ENCODE assay signal across 8 mouse cellular contexts in genomic region chr15:99294813-99295374, GRCm38 (mm10). TPM values are rescaled to one million over a fixed set of nuclear protein-coding genes. Genes with fewer than 3 reads are reported as not detected.
DNase-seq lines count a peak whose midpoint lies in the region; ATAC-seq and TF ChIP-seq lines count a peak whose summit lies in the region.

Gene Prpf40b, plus strand, starts transcription at chr15:99295087.

- no peak for TF ChIP-seq CTCF in bone marrow macrophage, adult 2 months (IDR thresholded peaks at IDR 0.05; ENCODE audit: low read depth, low read length)
- TF ChIP-seq CTCF in embryonic fibroblast, embryonic 13.5 days (IDR thresholded peaks at IDR 0.05; ENCODE audit: borderline replicate concordance, insufficient read depth, low read length): no peak

- no peaks in the 10 kb centered on the region for H3K27me3 ChIP-seq in heart, embryonic 10.5 days (ENCODE audit: insufficient read depth, poor library complexity, severe bottlenecking)
- H3K27me3 ChIP-seq in kidney, embryonic 15.5 days: no peaks in the 10 kb centered on the region

- WGBS in heart, embryonic 10.5 days: under 1% methylated on average over 64 of the region's 64 CpGs
- 1% methylated on average over 55 of the region's 64 CpGs for WGBS in kidney, embryonic 15.5 days

- H3K36me3 ChIP-seq in heart, embryonic 10.5 days: no peaks in the 10 kb centered on the region; the same call in 1 of the 2 replicates
- H3K36me3 ChIP-seq in kidney, embryonic 15.5 days: no peaks in the 10 kb centered on the region

- H3K9ac ChIP-seq in kidney, embryonic 15.5 days: peak within 1 kb of the TSS; percentile 71

- H3K4me2 ChIP-seq in kidney, embryonic 15.5 days: peak within 1 kb of the TSS; percentile 65

- ATAC-seq in kidney, embryonic 15.5 days (replicated peaks; ENCODE audit: low FRiP score): peak; percentile 95
- ATAC-seq in monocyte, adult 5-6 weeks (replicated peaks; ENCODE audit: insufficient number of reproducible peaks, low FRiP score, low TSS enrichment, poor library complexity, severe bottlenecking): peak; percentile 76

- H3K9me3 ChIP-seq in heart, embryonic 10.5 days: no peaks in the 10 kb centered on the region
- no peaks in the 10 kb centered on the region for H3K9me3 ChIP-seq in kidney, embryonic 15.5 days (replicated peaks)

- peak within 1 kb of the TSS; percentile 69 for H3K4me3 ChIP-seq in bone marrow macrophage, adult 2 months (ENCODE audit: insufficient read depth, low read length)
- peak within 1 kb of the TSS; percentile 73 for H3K4me3 ChIP-seq in embryonic fibroblast, embryonic 13.5 days (ENCODE audit: insufficient read depth, low read length)
- H3K4me3 ChIP-seq in heart, embryonic 10.5 days: peak within 1 kb of the TSS; percentile 81
- peak within 1 kb of the TSS; percentile 65 for H3K4me3 ChIP-seq in kidney, embryonic 15.5 days (replicated peaks)

- DNase-seq in A20 (ENCODE audit: low read depth, low spot score) (peak; percentile 90), liver (peak; percentile 87)
- peak; percentile 94 for DNase-seq in heart, embryonic 10.5 days (ENCODE audit: low spot score)
- DNase-seq in spleen, postnatal 4 days (ENCODE audit: low spot score in 2 of 2): peak; percentile 80 to 88

- TF ChIP-seq POLR2A in bone marrow macrophage, adult 2 months (IDR thresholded peaks at IDR 0.05; ENCODE audit: borderline replicate concordance, low read depth, low read length): no peak
- TF ChIP-seq POLR2A in embryonic fibroblast, embryonic 13.5 days (IDR thresholded peaks at IDR 0.05; ENCODE audit: low read depth, low read length): peak; percentile 81

- no peak within 1 kb of the TSS for H3K27ac ChIP-seq in bone marrow macrophage, adult 2 months (ENCODE audit: insufficient read depth, low read depth, low read length)
- peak within 1 kb of the TSS; percentile 37; the same call in 1 of the 2 replicates for H3K27ac ChIP-seq in embryonic fibroblast, embryonic 13.5 days (ENCODE audit: insufficient read depth, low read length)
- H3K27ac ChIP-seq in heart, embryonic 10.5 days: peak within 1 kb of the TSS; percentile 93
- H3K27ac ChIP-seq in kidney, embryonic 15.5 days: peak within 1 kb of the TSS; percentile 91

- peaks cover 10% of the 10 kb centered on the region for H3K4me1 ChIP-seq in bone marrow macrophage, adult 2 months (ENCODE audit: control insufficient read depth, insufficient read depth, low read length)
- no peaks in the 10 kb centered on the region for H3K4me1 ChIP-seq in embryonic fibroblast, embryonic 13.5 days (ENCODE audit: control insufficient read depth, insufficient read depth, low read length)
- peaks cover 12% of the 10 kb centered on the region for H3K4me1 ChIP-seq in heart, embryonic 10.5 days
- H3K4me1 ChIP-seq in kidney, embryonic 15.5 days: peaks cover 20% of the 10 kb centered on the region

RNA-seq across cellular contexts. Expression of gene Prpf40b, which starts in this region (rescaled TPM):
- polyA plus RNA-seq in bone marrow macrophage, adult 2 months (2012; ENCODE audit: insufficient read depth, insufficient read length, missing spikeins): 11.0 and 16.2 TPM in 2 replicates
- polyA plus RNA-seq in embryonic fibroblast, embryonic 13.5 days (2011; ENCODE audit: insufficient read length, low read depth, missing spikeins): 24.4 and 25.7 TPM in 2 replicates
- 40.0 and 54.7 TPM in 2 replicates for polyA plus RNA-seq in heart, embryonic 10.5 days (2016; fragmentation: Nextera tagmentation; extraction: Ambion mirVana)
- 56.4 and 66.5 TPM in 2 replicates for polyA plus RNA-seq in kidney, embryonic 15.5 days (2015; fragmentation: Nextera tagmentation; extraction: Ambion mirVana)
- total RNA-seq in monocyte, adult 5-6 weeks (2017): 0.57 to 7.6 TPM (median 1.7 TPM) in 3 replicates
